Mouse (Mus musculus) fat pad, adult 2 months (tissue): ENCODE data around the gene Lmo3.

Experiments
- DNase-seq: peaks from one replicate; pipeline ENCODE4 v3.0.0-alpha.2; 2011; ENCODE audit warnings: low read depth, low spot score; ENCODE audit errors: extremely low read depth

The Lmo3 gene

GRCm38 (mm10) chr6:138323325-138323724 lies 258.4 kb downstream of the Lmo3 start:
- DNase-seq = no peak

- no peak for DNase-seq
Observed at GRCm38 (mm10) chr6:138320190-138320737, 261.5 kb downstream of the Lmo3 start.
